Mouse (Mus musculus) embryonic fibroblast, embryonic 13.5 days (primary cell): Measurements from ENCODE around the gene Tango6.

Experiments used
- CTCF ChIP-seq: IDR thresholded peaks from 2 replicates; pipeline ENCODE4 v1.5.1; 2011; ENCODE audit warnings: mild to moderate bottlenecking, control low read depth, low read length, moderate library complexity, borderline replicate concordance; ENCODE audit not compliant: insufficient read depth
- POLR2A ChIP-seq: IDR thresholded peaks from 2 replicates; pipeline ENCODE4 v1.6.1; 2011; ENCODE audit warnings: low read depth, mild to moderate bottlenecking, control low read depth, low read length, moderate library complexity

DNA sequence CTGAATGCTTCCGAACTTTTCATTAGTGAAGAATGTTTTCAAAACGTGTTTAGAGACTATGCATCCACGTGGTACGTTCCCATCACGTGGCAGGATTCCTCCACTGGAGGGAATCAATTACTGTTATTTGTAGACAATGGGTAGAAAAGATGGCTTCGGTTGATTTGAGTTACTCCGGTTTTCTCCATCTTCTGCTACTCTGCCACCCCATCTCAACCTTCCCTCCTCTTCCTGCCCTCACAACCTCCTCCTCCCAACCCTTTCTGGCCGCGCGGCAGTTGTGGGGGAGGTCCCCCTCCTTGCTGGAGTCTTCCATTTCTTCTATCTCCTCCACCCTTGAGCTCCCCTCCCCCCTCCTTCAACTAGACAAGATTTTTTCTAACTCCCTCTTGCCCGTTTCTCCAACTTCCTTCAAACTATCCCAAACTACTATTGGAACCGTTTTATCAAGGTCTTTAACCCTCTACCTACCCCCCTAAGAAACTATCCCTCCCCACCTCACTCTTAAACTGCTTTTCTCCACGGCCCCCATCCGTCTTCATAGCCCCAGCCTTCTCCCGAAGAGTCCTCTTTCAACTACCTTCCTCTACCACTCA lies 209.4 kb downstream of the Tango6 start:
- TF ChIP-seq CTCF: no peak
- peak; percentile 30; the same call in 1 of the 2 replicates for TF ChIP-seq POLR2A
